Mouse (Mus musculus) myocyte (in vitro differentiated cells): Measurements from ENCODE around the gene Gm5431.

Experiments used
- CEBPB ChIP-seq: IDR thresholded peaks from 2 replicates; pipeline ENCODE4 v1.6.1; 2011; ENCODE audit warnings: mild to moderate bottlenecking, moderate library complexity; ENCODE audit not compliant: poor library complexity, insufficient read depth, severe bottlenecking
- E2F4 ChIP-seq: IDR thresholded peaks from one replicate; pipeline ENCODE4 v1.6.1; 2011; ENCODE audit warnings: mild to moderate bottlenecking, control low read depth, moderate library complexity; ENCODE audit not compliant: insufficient read depth
- MAX ChIP-seq: IDR thresholded peaks from one replicate; pipeline ENCODE4 v1.6.1; 2011; ENCODE audit warnings: low read depth, mild to moderate bottlenecking, control low read depth
- POLR2A ChIP-seq: IDR thresholded peaks from one replicate; pipeline ENCODE4 v1.6.1; 2011; ENCODE audit warnings: low read depth, mild to moderate bottlenecking, control low read depth, moderate library complexity; ENCODE audit not compliant: insufficient read length
- USF1 ChIP-seq: IDR thresholded peaks from one replicate; pipeline ENCODE4 v1.6.1; 2011; ENCODE audit warnings: low read depth, mild to moderate bottlenecking, control low read depth, moderate library complexity

- TF ChIP-seq CEBPB (no peak), MAX (no peak), POLR2A (no peak), E2F4 (no peak), USF1 (no peak)
Observed at GRCm38 (mm10) chr11:48871201-48871772, 30.7 kb downstream of the Gm5431 start, which contains the start of gene Irgm1.
